Mouse (Mus musculus) layer of hippocampus, adult 9-11 months (tissue): Measurements from ENCODE around the gene Lars2.
"Not testable (repeated sequence)": the region's sequence is repeated elsewhere in the genome, so short reads cannot be mapped to it uniquely, and the experiment has no call there.

Source experiments
- DNase-seq: peaks from one replicate; pipeline ENCODE4 v3.0.0; 2022

Lars2 gene

GRCm38 (mm10) chr9:123394856-123395255 lies 28.1 kb downstream of the Lars2 start:
- DNase-seq: no peak

- no peak for DNase-seq
These were observed 31.0 kb downstream of the Lars2 start for GRCm38 (mm10) chr9:123397701-123398100.

- no peak for DNase-seq
These were observed 35.5 kb downstream of the Lars2 start for GRCm38 (mm10) chr9:123402215-123402614.

- DNase-seq: no peak
These were observed 36.3 kb downstream of the Lars2 start for GRCm38 (mm10) chr9:123403031-123403430.

GRCm38 (mm10) chr9:123405231-123405630 lies 38.5 kb downstream of the Lars2 start:
- DNase-seq: no peak

DNA sequence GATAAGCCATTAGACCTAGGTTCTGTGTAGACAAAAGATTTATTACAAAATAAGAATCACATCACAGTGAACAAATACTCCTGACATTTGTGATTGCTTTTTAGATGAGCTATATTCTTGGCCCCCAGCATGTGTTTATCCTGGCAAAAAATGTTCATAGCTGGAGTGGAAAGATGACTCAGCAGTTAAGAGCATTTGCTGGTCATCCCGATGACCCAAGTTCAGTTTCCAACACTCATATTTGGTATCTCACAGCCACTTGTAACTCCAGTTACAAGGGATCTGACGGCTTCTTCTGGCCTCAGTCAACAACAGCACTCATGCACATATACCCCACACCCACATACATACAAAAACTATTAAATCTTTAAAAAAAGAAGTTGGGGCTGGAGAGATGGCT lies 42.0 kb downstream of the Lars2 start:
- DNase-seq: no peak

DNA sequence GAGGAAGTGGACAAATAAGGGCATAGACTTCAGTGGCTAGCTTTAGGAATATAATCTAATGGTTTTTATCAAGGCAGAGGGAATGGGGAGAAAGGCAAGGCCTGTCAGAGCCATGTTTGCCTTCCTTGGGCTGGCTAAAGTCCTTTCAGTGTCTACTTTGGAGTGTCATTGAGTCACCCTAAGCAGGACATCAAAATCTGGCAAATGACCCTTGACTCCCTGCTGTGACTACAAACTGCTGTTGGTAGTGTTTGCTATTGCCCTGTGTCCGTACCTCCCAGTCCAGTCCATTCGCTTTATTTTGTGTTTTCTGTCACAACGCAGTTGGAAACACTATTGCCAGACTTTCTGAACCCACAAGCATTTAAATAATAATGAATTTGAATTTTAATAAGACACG lies 63.1 kb downstream of the Lars2 start:
- no peak for DNase-seq

DNA sequence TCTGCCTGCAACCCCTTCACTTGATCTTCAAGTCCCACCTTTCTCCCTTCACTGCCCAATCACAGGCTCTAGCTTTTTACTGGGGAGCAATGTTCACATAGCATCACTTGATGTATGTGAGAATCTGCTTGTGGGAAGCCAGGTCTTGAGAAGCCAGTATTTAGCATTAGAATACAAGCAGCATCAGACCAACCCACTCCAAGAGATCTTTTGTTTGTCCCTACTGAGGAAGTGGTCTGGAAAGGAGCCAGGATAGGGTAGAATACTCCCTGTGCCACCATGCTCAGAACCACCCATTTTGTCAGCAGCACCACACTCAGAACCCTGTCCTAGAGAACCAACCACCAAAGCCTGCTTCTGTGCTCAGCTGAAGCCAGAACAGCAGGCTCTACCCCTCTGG lies 64.2 kb downstream of the Lars2 start:
- DNase-seq: no peak

DNA sequence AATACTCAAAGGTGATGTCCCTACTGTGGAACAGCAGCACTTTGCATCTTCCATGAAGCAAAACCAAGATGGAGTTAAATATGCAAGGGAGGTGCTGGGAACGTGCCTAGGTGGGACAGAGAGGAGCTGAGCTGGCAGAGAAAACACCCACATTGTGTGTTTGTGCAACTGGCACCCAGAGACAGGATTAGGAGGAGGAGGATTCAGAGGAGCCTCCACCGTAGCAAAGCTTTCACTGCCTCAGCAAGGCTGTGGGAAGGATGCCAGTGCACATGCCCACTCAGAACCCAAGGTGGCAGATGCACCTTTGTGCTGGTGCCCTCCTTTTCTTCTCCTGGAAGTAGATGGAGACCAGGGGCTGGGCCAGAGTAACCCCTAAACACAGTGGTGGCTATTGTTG lies 71.5 kb downstream of the Lars2 start:
- peak; percentile 25 for DNase-seq

DNA sequence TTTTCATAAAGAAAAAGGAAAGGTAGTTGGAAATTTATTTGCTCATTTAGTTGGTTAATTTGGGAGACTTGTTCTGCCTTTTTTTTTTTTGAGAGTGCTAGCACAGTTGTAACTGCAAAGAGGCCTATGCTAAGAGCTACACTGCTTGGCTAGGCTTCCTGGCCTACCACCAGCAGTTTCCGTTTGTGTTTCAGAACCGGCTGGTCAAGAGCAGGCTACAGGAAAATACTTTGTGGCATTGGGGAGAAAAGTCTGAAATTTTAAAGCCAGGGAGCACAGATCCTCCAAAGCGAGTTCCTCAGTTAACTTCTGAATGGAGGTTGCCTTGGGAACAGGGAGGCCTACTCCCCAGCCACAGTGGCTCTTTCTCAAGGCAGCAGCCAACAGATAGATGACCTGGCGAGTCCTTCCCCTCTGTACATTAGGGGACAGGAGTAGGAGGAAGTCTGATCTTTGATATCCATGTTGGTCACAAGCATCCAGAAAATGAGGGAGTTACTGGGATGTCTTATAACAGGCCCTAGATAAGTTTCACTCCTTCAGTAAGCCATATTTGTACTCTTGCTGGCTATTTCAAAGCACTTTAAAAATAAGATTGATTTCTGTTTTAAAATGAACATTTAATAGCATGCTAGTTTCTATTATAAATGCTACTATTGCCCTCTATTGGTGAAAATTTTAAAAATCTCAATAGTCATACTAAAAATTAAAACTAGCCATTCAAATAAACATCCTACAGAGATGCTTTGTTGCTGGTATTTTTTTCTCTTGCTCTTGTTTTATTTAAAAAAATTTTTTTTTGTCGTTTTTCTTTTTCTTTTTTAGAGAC lies 73.7 kb downstream of the Lars2 start:
- no peak for DNase-seq

- not testable (repeated sequence) for DNase-seq
These were observed 80.4 kb downstream of the Lars2 start for GRCm38 (mm10) chr9:123447101-123447500.

GRCm38 (mm10) chr9:123448594-123448993 lies 81.9 kb downstream of the Lars2 start:
- no peak for DNase-seq

GRCm38 (mm10) chr9:123450174-123450573 lies 83.4 kb downstream of the Lars2 start:
- DNase-seq: no peak

- DNase-seq: no peak
These were observed 85.0 kb downstream of the Lars2 start for GRCm38 (mm10) chr9:123451772-123452171.

GRCm38 (mm10) chr9:123456634-123457602 lies 90.2 kb downstream of the Lars2 start:
- DNase-seq: no peak

GRCm38 (mm10) chr9:123457603-123458002 lies 90.9 kb downstream of the Lars2 start:
- no peak for DNase-seq

DNA sequence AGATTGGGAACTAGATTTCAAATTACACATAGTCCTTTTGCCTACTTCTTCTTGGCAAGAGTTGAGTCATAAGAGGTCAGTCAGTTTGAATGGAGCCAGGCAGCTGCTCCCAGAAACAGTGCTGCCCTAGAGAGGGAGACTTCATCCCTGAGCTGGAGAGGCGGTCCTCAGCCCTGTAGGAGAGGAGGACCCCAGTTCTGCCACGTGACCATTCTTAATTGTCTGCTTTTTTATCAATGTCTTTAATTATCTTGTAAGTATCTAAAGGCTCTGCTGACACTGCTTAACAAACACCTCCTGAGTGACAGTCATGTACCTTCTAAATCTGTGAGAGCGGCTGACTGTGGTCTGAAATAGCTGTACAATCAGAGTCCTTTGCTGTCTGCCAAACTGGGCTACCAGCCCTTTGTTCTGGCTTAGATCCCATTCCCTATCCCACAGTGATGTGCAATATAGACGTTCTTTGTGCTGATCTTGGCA lies 100.5 kb downstream of the Lars2 start:
- peak; percentile 68 for DNase-seq

- no peak for DNase-seq
These were observed 101.8 kb downstream of the Lars2 start for GRCm38 (mm10) chr9:123468406-123469085.

GRCm38 (mm10) chr9:123469087-123469486 lies 102.4 kb downstream of the Lars2 start:
- DNase-seq: no peak

DNA sequence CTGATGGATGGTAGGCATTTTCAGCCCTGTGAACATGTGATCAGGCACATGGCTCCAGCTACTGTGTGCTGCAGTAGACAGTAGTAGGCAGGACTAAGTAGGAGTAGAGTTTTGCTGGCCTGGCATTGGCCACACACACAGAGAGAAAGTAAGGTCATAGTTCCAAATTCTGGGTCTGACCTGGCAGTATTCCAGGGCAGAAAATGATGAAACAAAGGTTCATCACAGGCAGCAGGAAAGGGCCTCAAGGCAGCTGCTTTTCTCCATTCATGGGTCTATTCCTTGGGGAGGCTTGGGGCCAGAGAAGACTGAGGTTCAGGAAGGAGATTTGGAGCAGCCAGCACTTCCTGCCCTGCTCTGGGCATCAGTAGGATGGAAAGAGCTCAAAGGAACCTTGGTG lies 106.7 kb downstream of the Lars2 start:
- DNase-seq: no peak

DNA sequence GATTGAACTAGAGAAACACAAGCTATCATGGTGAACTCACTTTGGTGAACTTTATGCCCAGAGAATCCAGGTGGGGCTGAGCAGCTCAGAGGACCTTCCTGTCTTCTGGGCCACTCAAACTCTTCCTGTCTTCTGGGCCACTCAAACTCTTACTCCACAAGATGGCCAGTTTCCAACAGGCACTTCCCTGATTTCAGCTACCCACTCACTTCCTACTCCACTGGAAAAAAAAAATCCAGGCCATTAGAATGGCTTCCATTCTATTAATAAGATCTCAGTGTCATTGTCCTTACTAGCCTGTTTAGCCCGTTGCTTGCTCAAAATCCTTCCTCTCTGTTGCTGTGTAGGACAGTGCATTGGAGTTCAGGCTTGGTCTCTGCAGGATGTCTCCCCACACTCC lies 108.8 kb downstream of the Lars2 start:
- DNase-seq: no peak

- no peak for DNase-seq
These were observed 111.4 kb downstream of the Lars2 start for GRCm38 (mm10) chr9:123478031-123478585.
